Mouse (Mus musculus): ENCODE data around the gene Kdm5a. TPM values are rescaled to one million over a fixed set of nuclear protein-coding genes. Genes with fewer than 3 reads are reported as not detected.

Kdm5a gene
- polyA plus RNA-seq, 1 experiment from 2014 or later: 53.8 TPM

DNA sequence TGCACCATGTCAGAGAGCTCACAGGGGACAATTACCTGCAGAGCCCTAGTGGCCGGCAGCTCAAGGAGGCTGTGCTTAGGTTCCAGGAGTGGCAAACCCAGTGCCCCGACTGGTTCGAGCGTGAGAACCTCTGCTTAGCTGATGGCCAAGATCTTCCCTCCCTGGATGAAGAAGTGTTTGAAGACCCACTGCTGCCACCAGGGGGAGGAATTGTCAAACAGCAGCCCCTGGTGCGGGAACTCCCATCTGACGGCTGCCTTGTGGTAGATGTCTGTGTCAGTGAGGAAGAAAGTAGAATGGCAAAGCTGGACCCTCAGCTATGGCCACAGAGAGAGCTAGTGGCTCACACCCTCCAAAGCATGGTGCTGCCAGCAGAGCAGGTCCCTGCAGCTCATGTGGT, 117.6 kb downstream of the Kdm5a start:
- ATAC-seq (replicated peaks): no peak
- WGBS: 89% methylated on average over 6 of the region's 6 CpGs
- no peak overlapping the region for H3K4me3 ChIP-seq

DNA sequence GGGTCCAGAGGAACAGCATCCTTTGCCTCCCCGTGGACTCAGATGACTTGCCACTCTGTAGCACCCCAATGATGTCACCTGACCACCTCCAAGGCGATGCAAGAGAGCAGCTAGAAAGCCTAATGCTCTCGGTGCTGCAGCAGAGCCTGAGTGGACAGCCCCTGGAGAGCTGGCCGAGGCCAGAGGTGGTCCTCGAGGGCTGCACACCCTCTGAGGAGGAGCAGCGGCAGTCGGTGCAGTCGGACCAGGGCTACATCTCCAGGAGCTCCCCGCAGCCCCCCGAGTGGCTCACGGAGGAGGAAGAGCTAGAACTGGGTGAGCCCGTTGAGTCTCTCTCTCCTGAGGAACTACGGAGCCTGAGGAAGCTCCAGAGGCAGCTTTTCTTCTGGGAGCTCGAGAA, 118.1 kb downstream of the Kdm5a start:
- H3K27me3 ChIP-seq: no peaks in the 10 kb centered on the region
- H3K4me1 ChIP-seq: 0 out of 2 replicates have a peak, but pooled peaks cover 4% of the 10 kb centered on the region
- peaks cover 4% of the 10 kb centered on the region; the same call in 1 of the 2 replicates for H3K36me3 ChIP-seq
- ATAC-seq (replicated peaks): no peak
- H3K9ac ChIP-seq (replicated peaks): no peak overlapping the region
- 90% methylated on average over 14 of the region's 14 CpGs for WGBS
- H3K4me2 ChIP-seq (replicated peaks): no peak overlapping the region
- H3K27ac ChIP-seq (replicated peaks): no peak overlapping the region
- no peak overlapping the region for H3K4me3 ChIP-seq
- no peaks in the 10 kb centered on the region for H3K9me3 ChIP-seq

More for the DNA sequence above, 117.6 kb downstream of the Kdm5a start:
- no peak overlapping the region for H3K9ac ChIP-seq (replicated peaks)
- no peaks in the 10 kb centered on the region for H3K9me3 ChIP-seq
- no peaks in the 10 kb centered on the region for H3K27me3 ChIP-seq
- no peak overlapping the region for H3K4me2 ChIP-seq (replicated peaks)
- peaks cover 4% of the 10 kb centered on the region; the same call in 1 of the 2 replicates for H3K36me3 ChIP-seq
- H3K27ac ChIP-seq (replicated peaks): no peak overlapping the region
- H3K4me1 ChIP-seq: 0 out of 2 replicates have a peak, but pooled peaks cover 4% of the 10 kb centered on the region

DNA sequence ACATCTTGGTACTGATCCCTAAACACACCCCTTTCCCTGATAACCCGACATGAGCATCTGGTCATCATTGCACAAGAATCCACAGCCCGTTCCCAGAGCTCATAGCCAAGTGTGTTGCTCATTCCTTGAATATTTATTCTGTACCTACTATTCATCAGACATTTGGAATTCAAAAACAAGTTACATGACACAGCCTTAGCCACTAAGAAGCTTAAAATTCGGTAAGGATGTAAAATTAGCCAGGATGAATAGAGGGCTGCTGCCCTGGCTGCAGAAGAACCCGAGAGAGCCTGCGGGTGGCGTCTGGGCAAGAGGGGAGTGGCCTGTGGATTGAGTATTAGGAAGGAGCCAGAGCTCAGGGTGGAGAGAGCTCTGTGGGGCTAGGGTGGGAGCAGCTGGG, 118.8 kb downstream of the Kdm5a start:
- 41% methylated on average over 6 of the region's 6 CpGs for WGBS
- H3K4me1 ChIP-seq: 0 out of 2 replicates have a peak, but pooled peaks cover 4% of the 10 kb centered on the region
- H3K4me2 ChIP-seq (replicated peaks): no peak overlapping the region
- H3K9ac ChIP-seq (replicated peaks): no peak overlapping the region
- no peaks in the 10 kb centered on the region for H3K27me3 ChIP-seq
- H3K9me3 ChIP-seq: no peaks in the 10 kb centered on the region
- ATAC-seq (replicated peaks): no peak
- H3K36me3 ChIP-seq: peaks cover 4% of the 10 kb centered on the region; the same call in 1 of the 2 replicates
- no peak overlapping the region for H3K4me3 ChIP-seq
- no peak overlapping the region for H3K27ac ChIP-seq (replicated peaks)

DNA sequence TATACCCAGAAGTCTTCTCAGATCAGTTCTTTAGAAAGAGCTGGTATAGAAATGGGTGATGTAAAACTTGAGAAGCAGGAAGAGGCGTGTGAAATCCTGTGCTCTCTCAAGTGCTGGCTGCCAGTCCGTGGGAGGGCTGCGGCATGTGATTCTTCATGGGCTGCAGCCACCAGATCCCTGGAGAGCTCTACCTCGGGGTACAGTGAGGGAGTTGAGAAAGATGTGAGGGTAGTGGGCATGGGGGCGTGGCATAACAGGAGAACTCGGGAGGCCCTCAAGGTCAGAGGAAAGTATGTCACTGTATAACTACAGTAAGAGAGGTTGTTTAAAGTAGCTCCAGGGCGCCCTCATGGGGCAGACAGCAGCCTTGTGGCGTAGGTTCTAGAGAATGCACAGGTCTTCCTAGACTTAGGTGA, 119.3 kb downstream of the Kdm5a start:
- Histone ChIP-seq H3K4me1 (0 out of 2 replicates have a peak, but pooled peaks cover 4% of the 10 kb centered on the region), H3K9ac (replicated peaks) (no peak overlapping the region), H3K27ac (replicated peaks) (no peak overlapping the region), H3K4me3 (no peak overlapping the region), H3K4me2 (replicated peaks) (no peak overlapping the region), H3K9me3 (no peaks in the 10 kb centered on the region), H3K36me3 (peaks cover 4% of the 10 kb centered on the region; the same call in 1 of the 2 replicates), H3K27me3 (no peaks in the 10 kb centered on the region)
- ATAC-seq (replicated peaks): no peak
- WGBS: 35% methylated on average over 8 of the region's 8 CpGs

DNA sequence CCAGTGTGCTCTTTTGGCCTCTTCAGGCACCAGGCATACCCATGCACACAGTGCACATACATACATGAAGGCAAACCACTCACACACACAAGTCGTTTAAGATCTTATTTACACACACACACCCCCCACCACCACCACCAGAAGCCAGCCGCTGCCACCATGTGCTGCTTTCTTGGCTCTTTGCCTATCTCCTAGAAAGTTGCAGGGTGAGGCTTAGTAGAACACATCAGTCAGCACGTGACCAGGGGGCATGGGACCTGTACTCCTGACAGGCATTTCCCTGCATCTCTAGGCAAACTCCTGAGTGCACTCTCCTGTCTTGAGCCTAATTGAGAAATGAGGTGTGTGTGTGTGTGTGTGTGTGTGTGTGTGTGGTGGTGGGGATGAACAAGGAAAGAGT, 121.1 kb downstream of the Kdm5a start:
- ATAC-seq (replicated peaks): no peak
- Histone ChIP-seq H3K4me1 (peaks cover 13% of the 10 kb centered on the region), H3K27me3 (no peaks in the 10 kb centered on the region), H3K4me3 (no peak overlapping the region), H3K36me3 (peaks cover 4% of the 10 kb centered on the region; the same call in 1 of the 2 replicates), H3K4me2 (replicated peaks) (no peak overlapping the region), H3K27ac (replicated peaks) (no peak overlapping the region), H3K9ac (replicated peaks) (no peak overlapping the region), H3K9me3 (no peaks in the 10 kb centered on the region)
- 69% methylated on average over 3 of the region's 3 CpGs for WGBS

DNA sequence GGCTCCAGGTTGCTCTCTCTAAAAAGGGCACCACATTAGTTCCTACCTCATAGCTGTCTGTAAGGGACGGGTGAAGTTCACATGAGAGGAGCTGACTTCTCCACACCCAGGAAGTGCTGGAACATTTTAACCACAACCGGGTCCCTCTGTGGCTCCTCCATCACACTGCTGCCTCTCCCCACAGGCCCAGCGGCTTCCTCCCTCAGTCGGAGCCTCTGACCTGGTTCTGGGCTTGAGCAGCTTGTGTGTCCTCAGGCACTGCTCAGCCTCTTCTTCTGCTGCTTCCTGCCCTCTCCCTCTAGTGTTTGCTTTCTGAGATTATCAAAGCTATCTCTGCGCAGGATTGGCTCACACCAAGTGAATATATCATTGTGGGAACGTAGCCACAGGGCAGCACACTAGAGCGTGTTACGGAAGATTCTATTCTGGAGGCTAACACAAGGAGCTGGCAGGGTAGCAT, 122.2 kb downstream of the Kdm5a start:
- Histone ChIP-seq H3K27ac (replicated peaks) (no peak overlapping the region), H3K4me2 (replicated peaks) (no peak overlapping the region), H3K4me1 (peaks cover 24% of the 10 kb centered on the region), H3K27me3 (no peaks in the 10 kb centered on the region), H3K9ac (replicated peaks) (no peak overlapping the region), H3K9me3 (no peaks in the 10 kb centered on the region), H3K36me3 (peaks cover 4% of the 10 kb centered on the region; the same call in 1 of the 2 replicates), H3K4me3 (no peak overlapping the region)
- 76% methylated on average over 8 of the region's 8 CpGs for WGBS
- no peak for ATAC-seq (replicated peaks)

DNA sequence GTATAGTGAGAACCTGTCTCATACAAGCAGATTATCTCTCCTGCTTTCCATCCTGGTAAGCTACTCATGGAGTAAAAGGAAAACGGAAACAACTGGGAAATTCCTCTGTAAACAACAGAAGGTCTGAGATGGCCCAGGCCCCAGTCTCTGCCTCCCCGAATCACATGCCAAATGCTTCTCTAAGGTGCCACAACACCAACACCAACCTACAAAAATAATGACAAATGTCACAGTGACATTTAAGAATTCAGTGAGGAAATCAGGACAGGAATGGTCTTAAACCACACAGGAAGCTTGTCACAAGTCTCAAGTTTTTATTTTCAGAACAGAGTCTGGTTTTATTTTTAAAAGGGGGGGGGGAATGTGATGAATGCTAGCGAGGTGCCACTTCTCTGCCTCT, 124.7 kb downstream of the Kdm5a start:
- no peak for ATAC-seq (replicated peaks)
- H3K27ac ChIP-seq (replicated peaks): no peak overlapping the region
- H3K4me2 ChIP-seq (replicated peaks): no peak overlapping the region
- no peak overlapping the region for H3K4me3 ChIP-seq
- no peaks in the 10 kb centered on the region for H3K27me3 ChIP-seq
- no peaks in the 10 kb centered on the region for H3K9me3 ChIP-seq
- no peak overlapping the region for H3K9ac ChIP-seq (replicated peaks)
- no peaks in the 10 kb centered on the region for H3K36me3 ChIP-seq
- 70% methylated on average over 3 of the region's 3 CpGs for WGBS
- peaks cover 44% of the 10 kb centered on the region for H3K4me1 ChIP-seq

DNA sequence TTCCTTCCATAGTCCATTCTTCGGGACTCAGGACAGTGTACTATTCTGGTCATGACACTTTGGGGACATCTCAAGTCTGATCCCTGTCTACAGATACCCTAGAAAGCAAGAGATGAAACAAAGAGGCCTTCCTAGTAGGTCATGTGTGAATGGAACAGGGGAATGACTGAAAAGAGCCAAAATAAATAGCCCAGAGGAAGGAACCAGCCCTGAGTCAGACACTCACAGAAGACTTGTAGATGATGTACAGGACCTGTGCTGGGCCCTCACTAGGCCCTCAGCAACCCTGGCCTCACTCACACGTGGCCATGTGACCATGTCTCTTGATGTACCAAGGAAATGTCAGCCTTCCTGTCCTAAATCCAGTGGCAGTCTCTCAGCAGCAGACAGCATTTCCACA, 125.5 kb downstream of the Kdm5a start:
- Histone ChIP-seq H3K4me1 (peaks cover 49% of the 10 kb centered on the region), H3K9ac (replicated peaks) (no peak overlapping the region), H3K27me3 (no peaks in the 10 kb centered on the region), H3K36me3 (no peaks in the 10 kb centered on the region), H3K9me3 (no peaks in the 10 kb centered on the region), H3K4me3 (no peak overlapping the region), H3K27ac (replicated peaks) (no peak overlapping the region), H3K4me2 (replicated peaks) (no peak overlapping the region)
- WGBS: 65% methylated on average over 2 of the region's 2 CpGs
- no peak for ATAC-seq (replicated peaks)

DNA sequence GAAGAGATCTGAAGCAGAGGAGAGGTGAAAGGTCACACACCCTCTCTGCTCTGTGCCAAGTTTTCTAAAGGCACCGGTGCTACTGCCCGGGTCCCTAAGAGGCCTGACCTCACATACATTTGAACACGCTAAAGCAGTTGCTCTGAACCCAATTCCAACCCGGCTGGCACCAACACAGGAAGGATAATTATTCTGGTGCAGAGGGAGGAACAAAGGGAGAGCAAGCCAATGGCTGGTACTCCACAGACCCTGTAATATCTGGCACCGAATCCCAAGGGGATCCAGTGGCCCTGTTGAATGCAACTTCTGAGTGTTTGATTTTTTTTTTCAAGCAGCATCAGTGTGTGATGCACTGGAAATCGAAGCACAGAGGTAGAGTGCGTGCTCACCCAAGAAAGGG, 127.1 kb downstream of the Kdm5a start:
- no peak overlapping the region for H3K27ac ChIP-seq (replicated peaks)
- WGBS: 34% methylated on average over 7 of the region's 7 CpGs
- H3K4me1 ChIP-seq: peaks cover 48% of the 10 kb centered on the region
- H3K36me3 ChIP-seq: no peaks in the 10 kb centered on the region
- H3K9ac ChIP-seq (replicated peaks): 0 out of 2 replicates have a peak overlapping the region, but pooled peaks have one; percentile 1
- ATAC-seq (replicated peaks): no peak
- peak overlapping the region; percentile 67 for H3K4me3 ChIP-seq
- H3K27me3 ChIP-seq: no peaks in the 10 kb centered on the region
- H3K9me3 ChIP-seq: no peaks in the 10 kb centered on the region
- H3K4me2 ChIP-seq (replicated peaks): peak overlapping the region; percentile 57

DNA sequence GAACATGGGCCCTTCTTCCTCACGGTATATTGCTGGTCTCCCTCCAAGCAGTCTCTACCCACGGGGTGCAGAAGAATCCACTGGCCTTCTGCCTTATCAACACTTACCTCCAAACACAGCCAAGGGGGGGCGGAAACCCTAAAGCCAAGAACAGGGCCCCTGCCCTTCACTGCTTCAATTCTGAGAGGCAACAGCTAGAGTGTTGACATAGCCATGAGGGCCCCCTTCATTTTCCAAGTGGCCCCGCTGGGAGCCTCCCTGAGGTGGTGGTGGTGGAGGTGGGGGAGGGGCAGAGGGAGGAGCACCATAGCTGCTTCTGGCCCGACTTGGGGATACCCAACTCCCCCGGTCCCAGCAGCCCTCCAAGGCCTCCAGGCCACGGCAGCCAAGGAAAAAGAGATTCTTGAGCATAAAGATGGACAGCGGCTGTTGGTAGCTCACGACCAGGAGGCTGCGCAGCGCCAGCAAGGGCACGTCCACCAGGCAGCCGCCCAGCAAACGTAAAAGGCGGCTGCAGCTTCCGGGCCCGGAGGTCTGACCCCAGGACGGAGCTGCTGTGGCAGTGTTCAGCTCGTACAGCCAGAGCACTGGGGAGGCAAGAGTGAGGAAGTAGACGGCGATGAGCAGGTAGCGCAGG, 128.1 kb downstream of the Kdm5a start:
- Histone ChIP-seq H3K9me3 (no peaks in the 10 kb centered on the region), H3K27me3 (no peaks in the 10 kb centered on the region), H3K4me2 (replicated peaks) (peak overlapping the region; percentile 57), H3K9ac (replicated peaks) (peak overlapping the region; percentile 72), H3K4me3 (peak overlapping the region; percentile 67), H3K4me1 (peaks cover 46% of the 10 kb centered on the region), H3K36me3 (no peaks in the 10 kb centered on the region), H3K27ac (replicated peaks) (no peak overlapping the region)
- ATAC-seq (replicated peaks): no peak
- 9% methylated on average over 22 of the region's 22 CpGs for WGBS

DNA sequence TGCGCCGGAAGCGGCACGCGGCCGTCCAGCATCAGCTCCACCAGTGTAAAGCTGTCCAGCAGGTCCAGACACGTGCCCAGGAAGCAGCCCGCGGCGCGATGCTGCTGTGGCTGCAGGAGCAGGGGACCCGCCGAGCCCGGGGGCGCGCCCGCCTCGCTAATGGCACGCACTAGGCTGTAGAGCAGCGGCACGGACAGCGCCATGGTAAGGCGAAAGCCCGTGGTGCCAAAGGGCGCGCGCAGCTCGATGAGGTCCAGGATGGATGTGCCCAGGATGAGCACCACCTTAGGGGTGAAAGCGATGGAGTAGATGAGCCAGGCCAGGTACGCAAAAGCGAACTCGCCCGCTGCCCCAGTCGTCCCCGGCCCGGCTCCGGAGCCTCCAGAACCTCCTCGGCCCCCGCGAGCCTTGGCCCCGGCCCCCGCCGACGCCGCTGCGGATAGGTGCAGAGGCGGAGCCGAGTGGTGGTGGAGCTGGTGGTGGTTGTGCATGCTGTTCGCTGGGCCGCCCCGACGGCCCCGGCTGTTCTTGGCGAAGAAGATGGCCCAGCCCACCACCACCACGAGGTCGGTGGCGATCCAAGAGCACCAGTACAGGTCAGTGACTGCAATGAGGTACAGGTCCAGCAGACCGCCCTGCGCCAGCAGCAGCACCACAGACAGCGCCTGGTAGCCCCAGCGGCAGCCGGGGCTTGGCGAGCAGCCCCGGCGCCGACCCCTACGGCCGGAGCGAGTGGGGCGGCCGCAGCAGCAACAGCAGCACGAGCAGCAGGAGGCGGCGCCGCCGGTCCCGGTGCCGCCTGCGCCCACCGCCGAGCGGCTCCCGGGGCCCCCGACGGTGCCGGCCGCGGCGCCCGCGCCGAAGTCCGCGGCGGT, 128.8 kb downstream of the Kdm5a start:
- WGBS: under 1% methylated on average over 94 of the region's 95 CpGs
- H3K4me1 ChIP-seq: peaks cover 46% of the 10 kb centered on the region
- peak overlapping the region; percentile 57 for H3K4me2 ChIP-seq (replicated peaks)
- H3K4me3 ChIP-seq: peak overlapping the region; percentile 67
- H3K9me3 ChIP-seq: no peaks in the 10 kb centered on the region
- no peaks in the 10 kb centered on the region for H3K36me3 ChIP-seq
- H3K27ac ChIP-seq (replicated peaks): peak overlapping the region; percentile 92
- ATAC-seq (replicated peaks): peak; percentile 15; the same call in 1 of the 2 replicates
- H3K9ac ChIP-seq (replicated peaks): peak overlapping the region; percentile 72
- H3K27me3 ChIP-seq: no peaks in the 10 kb centered on the region
